Mouse (Mus musculus) MEL (cell line): ENCODE data around the gene Blm. TPM values are rescaled to one million over a fixed set of nuclear protein-coding genes. Genes with fewer than 3 reads are reported as not detected.

Source experiments
- DNase-seq: peaks from one replicate; pipeline ENCODE4 v3.0.0; 2011; ENCODE audit warnings: low read depth, low spot score
- H3K27ac ChIP-seq: 2 replicates; pipeline ENCODE4 v1.5.1; 2012; ENCODE audit warnings: low read depth, mild to moderate bottlenecking, control low read depth, low read length, moderate library complexity; ENCODE audit not compliant: control insufficient read depth
- H3K27me3 ChIP-seq, 2 experiments: fragments of 150-350 bp in 1 of 2; sonication (generic) in 1 of 2; 2 replicates each; pipeline ENCODE4 v1.6.1; 2012; ENCODE audit warnings: low read length in 2 of 2, mild to moderate bottlenecking in 2 of 2, improper control_type of control experiment in 1 of 2, moderate library complexity in 1 of 2; ENCODE audit not compliant: insufficient read depth in 2 of 2, control insufficient read depth in 1 of 2
- H3K36me3 ChIP-seq, 2 experiments: 2 replicates each; pipeline ENCODE4 v1.6.1; 2012 to 2014; ENCODE audit warnings: low read length in 2 of 2, improper control_type of control experiment in 1 of 2, inconsistent platforms in 1 of 2, mild to moderate bottlenecking in 1 of 2; ENCODE audit not compliant: insufficient read depth in 2 of 2, control insufficient read depth in 1 of 2
- H3K4me1 ChIP-seq, 2 experiments: fragments of 150-350 bp in 1 of 2; sonication (generic) in 1 of 2; 2 replicates each; pipeline ENCODE4 v1.6.1; 2012; ENCODE audit warnings: low read length in 2 of 2, improper control_type of control experiment in 1 of 2, mild to moderate bottlenecking in 1 of 2; ENCODE audit not compliant: insufficient read depth in 2 of 2, control insufficient read depth in 1 of 2
- H3K4me3 ChIP-seq, 2 experiments: fragments of 150-350 bp in 1 of 2; sonication (generic) in 1 of 2; 2 replicates each; pipeline ENCODE4 v1.5.1; 2012; ENCODE audit warnings: low read depth in 2 of 2, low read length in 2 of 2, mild to moderate bottlenecking in 2 of 2, moderate library complexity in 2 of 2, control low read depth in 1 of 2, improper control_type of control experiment in 1 of 2; ENCODE audit not compliant: control insufficient read depth in 1 of 2, insufficient read depth in 1 of 2
- H3K79me2 ChIP-seq: 2 replicates; pipeline ENCODE4 v1.6.1; 2012; ENCODE audit warnings: mild to moderate bottlenecking, low read length, moderate library complexity; ENCODE audit not compliant: control insufficient read depth, poor library complexity, insufficient read depth
- H3K9ac ChIP-seq: 2 replicates; pipeline ENCODE4 v1.6.1; 2012; ENCODE audit warnings: low read depth, mild to moderate bottlenecking, control low read depth, low read length, moderate library complexity; ENCODE audit not compliant: control insufficient read depth, poor library complexity, severe bottlenecking
- H3K9me3 ChIP-seq: fragments of 150-350 bp; sonication (generic); replicated peaks from 2 replicates; pipeline ENCODE4 v1.6.1; 2012; ENCODE audit warnings: mild to moderate bottlenecking, low read length, improper control_type of control experiment, moderate library complexity; ENCODE audit not compliant: insufficient read depth
- BHLHE40 ChIP-seq: IDR thresholded peaks from 2 replicates; pipeline ENCODE4 v1.6.1; 2012; ENCODE audit warnings: low read depth, mild to moderate bottlenecking, inconsistent platforms, low read length, improper control_type of control experiment, borderline replicate concordance
- CHD1 ChIP-seq: IDR thresholded peaks from 2 replicates; pipeline ENCODE4 v1.6.1; 2012; ENCODE audit warnings: low read depth, mild to moderate bottlenecking, inconsistent platforms, low read length, improper control_type of control experiment
- E2F4 ChIP-seq: IDR thresholded peaks from 2 replicates; pipeline ENCODE4 v1.6.1; 2011; ENCODE audit warnings: low read depth, low read length, improper control_type of control experiment, borderline replicate concordance
- ELF1 ChIP-seq: IDR thresholded peaks from 2 replicates; pipeline ENCODE4 v1.6.1; 2014; ENCODE audit warnings: low read depth, mild to moderate bottlenecking, inconsistent platforms, low read length, improper control_type of control experiment, moderate library complexity
- ETS1 ChIP-seq: IDR thresholded peaks from 2 replicates; pipeline ENCODE4 v1.6.1; 2012; ENCODE audit warnings: low read depth, mild to moderate bottlenecking, inconsistent platforms, low read length, improper control_type of control experiment, moderate library complexity
- GATA1 ChIP-seq: IDR thresholded peaks from 2 replicates; pipeline ENCODE4 v1.6.1; 2011; ENCODE audit warnings: low read depth, low read length, improper control_type of control experiment
- HCFC1 ChIP-seq: IDR thresholded peaks from 2 replicates; pipeline ENCODE4 v1.6.1; 2012; ENCODE audit warnings: low read depth, mild to moderate bottlenecking, inconsistent platforms, low read length, improper control_type of control experiment, moderate library complexity
- KAT2A ChIP-seq: conservative IDR thresholded peaks from 2 replicates; pipeline ENCODE4 v1.6.1; 2012; ENCODE audit warnings: low read depth, low read length, improper control_type of control experiment, inconsistent platforms
- MAX ChIP-seq: IDR thresholded peaks from 2 replicates; pipeline ENCODE4 v1.6.1; 2011; ENCODE audit warnings: low read length, improper control_type of control experiment
- MAZ ChIP-seq: IDR thresholded peaks from 2 replicates; pipeline ENCODE4 v1.6.1; 2012; ENCODE audit warnings: low read depth, mild to moderate bottlenecking, inconsistent platforms, low read length, improper control_type of control experiment
- MXI1 ChIP-seq: IDR thresholded peaks from 2 replicates; pipeline ENCODE4 v1.6.1; 2011; ENCODE audit warnings: mild to moderate bottlenecking, low read depth, low read length, improper control_type of control experiment
- MYB ChIP-seq: IDR thresholded peaks from 2 replicates; pipeline ENCODE4 v1.6.1; 2011; ENCODE audit warnings: mild to moderate bottlenecking, low read depth, low read length, improper control_type of control experiment
- NELFE ChIP-seq: IDR thresholded peaks from 2 replicates; pipeline ENCODE4 v1.6.1; 2011; ENCODE audit warnings: low read depth, low read length, improper control_type of control experiment
- NRF1 ChIP-seq: IDR thresholded peaks from 2 replicates; pipeline ENCODE4 v1.6.1; 2014; ENCODE audit warnings: low read depth, mild to moderate bottlenecking, inconsistent platforms, low read length, improper control_type of control experiment, moderate library complexity; ENCODE audit not compliant: poor library complexity, insufficient read depth, severe bottlenecking
- POLR2A ChIP-seq, 2 experiments: IDR thresholded peaks; 2 replicates each; pipeline ENCODE4 v1.6.1; 2011 to 2012; ENCODE audit warnings: low read length in 2 of 2, mild to moderate bottlenecking in 2 of 2, control low read depth in 1 of 2, improper control_type of control experiment in 1 of 2, low read depth in 1 of 2, moderate library complexity in 1 of 2; ENCODE audit not compliant: control insufficient read depth in 1 of 2, insufficient read depth in 1 of 2, poor library complexity in 1 of 2
- POLR2AphosphoS5 ChIP-seq: IDR thresholded peaks from 2 replicates; pipeline ENCODE4 v1.6.1; 2012; ENCODE audit warnings: low read depth, borderline replicate concordance, mild to moderate bottlenecking, inconsistent platforms, low read length, moderate library complexity, mixed read lengths
- RCOR1 ChIP-seq: IDR thresholded peaks from 2 replicates; pipeline ENCODE4 v1.6.1; 2012; ENCODE audit warnings: low read depth, mild to moderate bottlenecking, inconsistent platforms, low read length, improper control_type of control experiment
- SIN3A ChIP-seq: IDR thresholded peaks from 2 replicates; pipeline ENCODE4 v1.6.1; 2012; ENCODE audit warnings: low read length, improper control_type of control experiment, inconsistent platforms
- SMC3 ChIP-seq: IDR thresholded peaks from 2 replicates; pipeline ENCODE4 v1.6.1; 2011; ENCODE audit warnings: low read depth, low read length, improper control_type of control experiment
- TBP ChIP-seq: IDR thresholded peaks from 2 replicates; pipeline ENCODE4 v1.8.0; 2011; ENCODE audit warnings: low read depth, low read length, improper control_type of control experiment
- TCF12 ChIP-seq: IDR thresholded peaks from 2 replicates; pipeline ENCODE4 v1.6.1; 2014; ENCODE audit warnings: low read depth, mild to moderate bottlenecking, inconsistent platforms, low read length, improper control_type of control experiment, moderate library complexity
- UBTF ChIP-seq: IDR thresholded peaks from 2 replicates; pipeline ENCODE4 v1.6.1; 2012; ENCODE audit warnings: low read depth, mild to moderate bottlenecking, inconsistent platforms, low read length, improper control_type of control experiment, moderate library complexity, borderline replicate concordance; ENCODE audit not compliant: insufficient read depth
- USF1 ChIP-seq: IDR thresholded peaks from 2 replicates; pipeline ENCODE4 v1.6.1; 2014; ENCODE audit warnings: low read depth, mild to moderate bottlenecking, inconsistent platforms, low read length, improper control_type of control experiment, moderate library complexity
- USF2 ChIP-seq, 2 experiments: IDR thresholded peaks; 2 replicates each; pipeline ENCODE4 v1.6.1; 2011 to 2012; ENCODE audit warnings: improper control_type of control experiment in 2 of 2, low read length in 2 of 2, borderline replicate concordance in 1 of 2, inconsistent platforms in 1 of 2, low read depth in 1 of 2, mild to moderate bottlenecking in 1 of 2; ENCODE audit not compliant: insufficient read depth in 1 of 2
- ZMIZ1 ChIP-seq: IDR thresholded peaks from 2 replicates; pipeline ENCODE4 v1.6.1; 2012; ENCODE audit warnings: low read depth, mild to moderate bottlenecking, inconsistent platforms, low read length, improper control_type of control experiment, moderate library complexity
- ZNF384 ChIP-seq: IDR thresholded peaks from 2 replicates; pipeline ENCODE4 v1.6.1; 2012; ENCODE audit warnings: low read depth, mild to moderate bottlenecking, inconsistent platforms, low read length, improper control_type of control experiment
- polyA plus RNA-seq, 2 experiments: library from polyadenylated mRNA; stranded (reverse) in 1 of 2; unstranded in 1 of 2; fragments of >175 nt in 1 of 2; fragments of >200 nt in 1 of 2; gene quantifications; 2 replicates each; pipeline versions ENCODE4 v1.2.1 to v1.2.4; 2012; ENCODE audit warnings: low replicate concordance in 2 of 2, low read depth in 1 of 2; ENCODE audit not compliant: insufficient read length in 2 of 2, insufficient read depth in 1 of 2, missing spikeins in 1 of 2
- total RNA-seq: library from RNA; depleted of rRNA; stranded (reverse); fragments of 300-350 nt; gene quantifications from 2 replicates; pipeline ENCODE4 v1.2.3, GENCODE M21; 2012

Blm gene
- total and polyA plus RNA-seq, 3 experiments, result 28.5 to 83.8 (median 52.0) TPM

GRCm38 (mm10) chr7:80577417-80577980 is 42.6 kb upstream of the Blm start:
- Histone ChIP-seq H3K36me3 (peaks cover 0 to 3% of the 10 kb centered on the region in 2 experiments; a peak in 2 of 4 replicates), H3K27ac (no peak overlapping the region), H3K27me3 (no peaks in the 10 kb centered on the region), H3K4me3 (no peak overlapping the region), H3K9ac (no peak overlapping the region), H3K4me1 (peaks cover 0 to 18% of the 10 kb centered on the region in 2 experiments; a peak in 2 of 4 replicates)
- no peak for TF ChIP-seq ZNF384
- TF ChIP-seq, all 39 proteins: peak for 0
- DNase-seq, result no peak
- H3K79me2 ChIP-seq, result no peaks in the 10 kb centered on the region
- no peaks in the 10 kb centered on the region for H3K9me3 ChIP-seq

- H3K27me3 ChIP-seq, result no peaks in the 10 kb centered on the region
These were observed 41.7 kb upstream of the Blm start for GRCm38 (mm10) chr7:80576626-80577025.

GRCm38 (mm10) chr7:80575750-80576149 is 40.8 kb upstream of the Blm start:
- H3K27ac ChIP-seq, result peak overlapping the region; percentile 75
- H3K9ac ChIP-seq, result peak overlapping the region; percentile 45
- H3K36me3 ChIP-seq, result peaks cover 0 to 3% of the 10 kb centered on the region in 2 experiments; a peak in 2 of 4 replicates
- no peaks in the 10 kb centered on the region for H3K9me3 ChIP-seq
- peak overlapping the region; percentile 31 to 43 for H3K4me3 ChIP-seq
- H3K27me3 ChIP-seq, result no peaks in the 10 kb centered on the region
- no peaks in the 10 kb centered on the region for H3K79me2 ChIP-seq
- H3K4me1 ChIP-seq, result peaks cover 0 to 18% of the 10 kb centered on the region in 2 experiments; a peak in 2 of 4 replicates
- peak; percentile 82 for DNase-seq
- TF ChIP-seq MYB (peak; percentile 97), RCOR1 (0 out of 2 replicates have a peak, but pooled peaks have one; percentile 29), SMC3 (peak; percentile 18; the same call in 1 of the 2 replicates), MAZ (0 out of 2 replicates have a peak, but pooled peaks have one; percentile 23), MXI1 (peak; percentile 54), SIN3A (peak; percentile 66), ZMIZ1 (no peak), CHD1 (no peak), TBP (0 out of 2 replicates have a peak, but pooled peaks have one; percentile 34), E2F4 (no peak), NELFE (0 out of 2 replicates have a peak, but pooled peaks have one; percentile 22), TCF12 (0 out of 2 replicates have a peak, but pooled peaks have one; percentile 16), HCFC1 (peak; percentile 73), GATA1 (peak; percentile 60), ZNF384 (no peak), MAX (peak; percentile 40), BHLHE40 (no peak), POLR2A (IDR thresholded peaks at IDR 0.05; ENCODE audit: control insufficient read depth in 1 of 2, insufficient read depth in 1 of 2, low read depth in 1 of 2, low read length in 2 of 2, poor library complexity in 1 of 2) (peak in 1 of 2 experiments; percentile 51; a peak in 2 of 4 replicates), ETS1 (peak; percentile 50; the same call in 1 of the 2 replicates), ELF1 (peak; percentile 65)

More at GRCm38 (mm10) chr7:80576626-80577025, 41.7 kb upstream of the Blm start:
- no peaks in the 10 kb centered on the region for H3K9me3 ChIP-seq
- H3K27ac ChIP-seq, result no peak overlapping the region
- peaks cover 0 to 3% of the 10 kb centered on the region in 2 experiments; a peak in 2 of 4 replicates for H3K36me3 ChIP-seq
- H3K4me3 ChIP-seq, result no peak overlapping the region
- TF ChIP-seq ZNF384 (no peak), NRF1 (no peak), KAT2A (no peak), POLR2A (IDR thresholded peaks at IDR 0.05; ENCODE audit: control insufficient read depth in 1 of 2, insufficient read depth in 1 of 2, low read depth in 1 of 2, low read length in 2 of 2, poor library complexity in 1 of 2) (no peak), RCOR1 (no peak), SIN3A (no peak), UBTF (no peak), POLR2AphosphoS5 (no peak), MAX (no peak), MAZ (no peak), USF2 (IDR thresholded peaks at IDR 0.05; ENCODE audit: borderline replicate concordance in 1 of 2, insufficient read depth in 1 of 2, low read depth in 1 of 2, low read length in 2 of 2) (no peak), TCF12 (no peak), USF1 (no peak), ETS1 (no peak)
- peaks cover 0 to 18% of the 10 kb centered on the region in 2 experiments; a peak in 2 of 4 replicates for H3K4me1 ChIP-seq
- H3K79me2 ChIP-seq, result no peaks in the 10 kb centered on the region
- no peak overlapping the region for H3K9ac ChIP-seq
- no peak for DNase-seq
